Mouse (Mus musculus) megakaryocyte, embryonic 14.5 days (primary cell): ENCODE results near the gene Ddx52.

Experiments
- FLI1 ChIP-seq: IDR thresholded peaks from 2 replicates; pipeline ENCODE4 v1.6.1; 2012; ENCODE audit warnings: low read length, inconsistent platforms, mixed read lengths
- GATA1 ChIP-seq: IDR thresholded peaks from 3 replicates; pipeline ENCODE4 v1.6.1; 2012; ENCODE audit warnings: mixed read lengths, low read length, inconsistent platforms, borderline replicate concordance

- TF ChIP-seq GATA1 (no peak), FLI1 (no peak)
Measured at GRCm38 (mm10) chr11:83963991-83964921, 22.4 kb downstream of the Ddx52 start, which contains the start of gene Synrg.
